Mouse (Mus musculus): ENCODE data around the gene Spsb1. TPM values are rescaled to one million over a fixed set of nuclear protein-coding genes. Genes with fewer than 3 reads are reported as not detected.

Gene Spsb1
- polyA plus RNA-seq, 1 experiment from 2014 or later = 15.1 TPM

DNA sequence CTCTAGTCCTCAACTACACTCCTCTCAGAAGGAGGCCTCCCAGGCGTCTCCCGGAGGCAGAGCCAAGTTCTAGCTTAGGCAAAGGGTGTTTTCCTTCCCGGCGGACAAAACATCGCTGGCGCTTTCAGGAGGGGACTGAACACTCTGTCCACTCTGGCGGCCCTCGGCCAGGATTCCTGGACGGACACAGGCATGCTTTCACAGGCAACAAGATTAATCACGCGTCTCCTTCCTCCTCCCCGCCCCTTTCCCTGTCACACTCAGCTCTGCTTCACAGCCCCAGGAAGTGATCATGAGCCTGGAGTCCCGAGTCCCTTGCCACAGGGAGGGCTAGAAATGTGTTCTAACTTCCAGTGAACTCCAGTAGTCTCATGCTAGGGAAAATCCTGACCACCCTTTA lies 65.0 kb downstream of the Spsb1 start:
- Histone ChIP-seq H3K4me1 (replicated peaks; ENCODE audit: control insufficient read depth, insufficient read depth, low read length) (peaks cover 36% of the 10 kb centered on the region), H3K9ac (ENCODE audit: low read length) (peak overlapping the region; percentile 38; the same call in 1 of the 2 replicates), H3K36me3 (ENCODE audit: control insufficient read depth, insufficient read depth, low read length) (no peaks in the 10 kb centered on the region), H3K27ac (ENCODE audit: low read length) (peak overlapping the region; percentile 95), H3K27me3 (ENCODE audit: control insufficient read depth, insufficient read depth, low read depth, low read length) (no peaks in the 10 kb centered on the region), H3K4me3 (ENCODE audit: low read length) (no peak overlapping the region), H3K9me3 (ENCODE audit: control insufficient read depth, low read length) (no peaks in the 10 kb centered on the region), H3K4me2 (ENCODE audit: low read depth, low read length) (peak overlapping the region; percentile 35)
- 7% methylated on average over 13 of the region's 13 CpGs for WGBS
- ATAC-seq (ENCODE audit: low read depth) = peak; percentile 78

- no peak overlapping the region for H3K4me2 ChIP-seq (ENCODE audit: low read depth, low read length)
- ATAC-seq (ENCODE audit: low read depth) = no peak
- no peaks in the 10 kb centered on the region for H3K36me3 ChIP-seq (ENCODE audit: control insufficient read depth, insufficient read depth, low read length)
- H3K9me3 ChIP-seq (ENCODE audit: control insufficient read depth, low read length) = no peaks in the 10 kb centered on the region
- H3K27ac ChIP-seq (ENCODE audit: low read length) = peak overlapping the region; percentile 95
- H3K4me3 ChIP-seq (ENCODE audit: low read length) = no peak overlapping the region
- H3K27me3 ChIP-seq (ENCODE audit: control insufficient read depth, insufficient read depth, low read depth, low read length) = no peaks in the 10 kb centered on the region
- WGBS = 68% methylated on average over 20 of the region's 20 CpGs
- peaks cover 31% of the 10 kb centered on the region for H3K4me1 ChIP-seq (replicated peaks; ENCODE audit: control insufficient read depth, insufficient read depth, low read length)
- H3K9ac ChIP-seq (ENCODE audit: low read length) = no peak overlapping the region
Measured at GRCm38 (mm10) chr4:149888736-149889470, 65.9 kb downstream of the Spsb1 start.

- WGBS = 76% methylated on average over 5 of the region's 5 CpGs
- Histone ChIP-seq H3K27me3 (ENCODE audit: control insufficient read depth, insufficient read depth, low read depth, low read length) (no peaks in the 10 kb centered on the region), H3K9ac (ENCODE audit: low read length) (no peak overlapping the region), H3K4me3 (ENCODE audit: low read length) (no peak overlapping the region), H3K4me1 (replicated peaks; ENCODE audit: control insufficient read depth, insufficient read depth, low read length) (peaks cover 24% of the 10 kb centered on the region), H3K36me3 (ENCODE audit: control insufficient read depth, insufficient read depth, low read length) (no peaks in the 10 kb centered on the region), H3K9me3 (ENCODE audit: control insufficient read depth, low read length) (no peaks in the 10 kb centered on the region), H3K27ac (ENCODE audit: low read length) (no peak overlapping the region), H3K4me2 (ENCODE audit: low read depth, low read length) (no peak overlapping the region)
- ATAC-seq (ENCODE audit: low read depth) = no peak
Measured at GRCm38 (mm10) chr4:149888156-149888555, 66.7 kb downstream of the Spsb1 start.

DNA sequence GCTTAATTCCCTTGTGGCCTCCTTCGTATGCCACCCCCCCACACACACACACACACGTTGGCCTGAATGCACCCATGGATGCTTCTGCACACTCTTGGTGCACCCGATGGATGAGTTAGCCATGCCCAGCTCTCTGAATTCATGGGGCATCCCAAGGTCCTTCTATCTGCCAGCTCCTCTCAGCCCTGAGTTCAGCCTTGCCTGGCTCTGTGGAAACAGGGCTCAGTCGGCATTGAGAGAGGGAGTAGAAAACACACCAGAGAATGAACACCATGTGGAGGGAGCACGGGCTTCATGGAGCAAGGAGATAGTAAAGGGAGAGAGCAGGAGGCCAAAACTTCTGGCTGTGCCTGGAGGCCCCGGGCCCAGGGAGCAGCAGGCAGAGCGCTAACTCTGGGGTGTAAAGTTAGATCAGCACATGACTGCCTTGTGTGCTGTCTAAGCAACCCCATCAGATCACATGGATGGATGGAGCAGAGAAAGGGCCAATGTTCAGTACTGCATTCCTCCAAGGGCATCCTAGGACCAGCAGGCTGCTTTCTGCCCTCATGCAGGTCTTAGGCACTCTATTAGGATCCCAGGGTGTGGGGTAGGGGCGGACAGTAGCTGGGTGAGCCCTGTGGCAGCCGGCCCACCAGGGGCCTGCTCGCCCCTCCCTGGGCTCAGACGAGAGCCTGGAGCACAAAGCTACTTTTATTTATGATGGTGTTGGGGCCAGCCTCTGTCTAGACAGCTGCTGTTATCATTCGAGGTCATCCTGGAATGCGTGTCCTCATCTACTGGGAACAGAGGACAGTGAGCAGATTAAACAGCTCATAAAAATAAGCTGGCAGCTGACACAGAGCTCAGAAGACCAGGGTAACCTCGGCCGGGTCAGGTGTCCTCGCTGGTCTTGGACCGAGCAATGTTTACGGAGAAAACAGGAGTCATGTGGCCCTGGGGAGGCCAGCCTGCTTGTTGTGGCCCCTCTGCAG lies 68.3 kb downstream of the Spsb1 start:
- Histone ChIP-seq H3K27ac (ENCODE audit: low read length) (no peak overlapping the region), H3K27me3 (ENCODE audit: control insufficient read depth, insufficient read depth, low read depth, low read length) (no peaks in the 10 kb centered on the region), H3K4me1 (replicated peaks; ENCODE audit: control insufficient read depth, insufficient read depth, low read length) (peaks cover 33% of the 10 kb centered on the region), H3K4me2 (ENCODE audit: low read depth, low read length) (no peak overlapping the region), H3K9ac (ENCODE audit: low read length) (no peak overlapping the region), H3K4me3 (ENCODE audit: low read length) (no peak overlapping the region), H3K36me3 (ENCODE audit: control insufficient read depth, insufficient read depth, low read length) (no peaks in the 10 kb centered on the region), H3K9me3 (ENCODE audit: control insufficient read depth, low read length) (no peaks in the 10 kb centered on the region)
- WGBS = 41% methylated on average over 18 of the region's 18 CpGs
- no peak for ATAC-seq (ENCODE audit: low read depth)

DNA sequence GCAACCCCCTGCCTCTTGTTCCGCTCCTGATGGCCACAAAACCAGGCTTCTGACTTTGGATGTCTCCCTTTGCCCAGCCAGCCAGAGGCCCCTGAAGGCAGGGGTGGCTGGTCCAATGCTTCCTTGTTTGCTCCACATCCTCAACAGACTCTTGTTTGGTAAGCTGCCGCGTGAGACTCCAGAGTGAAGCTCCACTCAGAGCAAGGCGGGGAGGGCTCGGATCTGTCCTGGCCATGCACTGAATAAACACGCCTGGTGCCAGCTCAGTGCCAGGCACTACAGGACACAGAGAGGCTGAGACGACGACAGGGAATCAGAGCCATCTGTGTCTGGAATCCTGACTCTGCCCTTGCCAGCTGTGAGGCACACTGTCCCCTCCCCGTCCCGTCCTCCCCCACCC lies 70.9 kb downstream of the Spsb1 start:
- 66% methylated on average over 10 of the region's 10 CpGs for WGBS
- no peak for ATAC-seq (ENCODE audit: low read depth)
- no peaks in the 10 kb centered on the region for H3K36me3 ChIP-seq (ENCODE audit: control insufficient read depth, insufficient read depth, low read length)
- peaks cover 15% of the 10 kb centered on the region for H3K4me1 ChIP-seq (replicated peaks; ENCODE audit: control insufficient read depth, insufficient read depth, low read length)
- no peaks in the 10 kb centered on the region for H3K27me3 ChIP-seq (ENCODE audit: control insufficient read depth, insufficient read depth, low read depth, low read length)
- H3K9me3 ChIP-seq (ENCODE audit: control insufficient read depth, low read length) = no peaks in the 10 kb centered on the region
- no peak overlapping the region for H3K9ac ChIP-seq (ENCODE audit: low read length)
- no peak overlapping the region for H3K4me3 ChIP-seq (ENCODE audit: low read length)
- H3K4me2 ChIP-seq (ENCODE audit: low read depth, low read length) = no peak overlapping the region
- H3K27ac ChIP-seq (ENCODE audit: low read length) = no peak overlapping the region

- WGBS = 44% methylated on average over 17 of the region's 17 CpGs
- Histone ChIP-seq H3K4me3 (ENCODE audit: low read length) (no peak overlapping the region), H3K27ac (ENCODE audit: low read length) (no peak overlapping the region; the same call in 1 of the 2 replicates), H3K27me3 (ENCODE audit: control insufficient read depth, insufficient read depth, low read depth, low read length) (no peaks in the 10 kb centered on the region), H3K36me3 (ENCODE audit: control insufficient read depth, insufficient read depth, low read length) (no peaks in the 10 kb centered on the region), H3K4me2 (ENCODE audit: low read depth, low read length) (no peak overlapping the region), H3K9me3 (ENCODE audit: control insufficient read depth, low read length) (no peaks in the 10 kb centered on the region), H3K9ac (ENCODE audit: low read length) (no peak overlapping the region), H3K4me1 (replicated peaks; ENCODE audit: control insufficient read depth, insufficient read depth, low read length) (peaks cover 19% of the 10 kb centered on the region)
- peak; percentile 66 for ATAC-seq (ENCODE audit: low read depth)
Measured at GRCm38 (mm10) chr4:149882139-149882916, 72.5 kb downstream of the Spsb1 start.

DNA sequence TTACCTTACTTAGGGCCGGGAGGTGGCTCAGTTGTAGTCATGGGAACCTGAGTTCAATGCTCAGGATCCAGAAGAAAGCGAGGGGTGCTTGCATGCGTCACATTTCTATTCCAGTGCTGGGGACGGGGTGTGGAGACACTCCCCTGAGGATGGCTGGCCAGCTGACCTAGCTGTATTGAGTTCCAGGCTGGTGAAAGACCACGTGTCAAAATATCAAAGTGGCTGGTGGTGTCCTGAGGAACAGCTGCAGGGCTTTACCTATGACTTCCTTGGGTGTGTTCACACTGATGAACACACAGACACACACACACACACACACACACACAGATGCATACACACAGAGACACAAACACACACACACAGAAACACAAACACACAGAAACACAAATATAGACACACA lies 73.9 kb downstream of the Spsb1 start:
- H3K4me3 ChIP-seq (ENCODE audit: low read length) = no peak overlapping the region
- WGBS = 78% methylated on average over 5 of the region's 5 CpGs
- no peaks in the 10 kb centered on the region for H3K36me3 ChIP-seq (ENCODE audit: control insufficient read depth, insufficient read depth, low read length)
- peaks cover 22% of the 10 kb centered on the region for H3K4me1 ChIP-seq (replicated peaks; ENCODE audit: control insufficient read depth, insufficient read depth, low read length)
- H3K27ac ChIP-seq (ENCODE audit: low read length) = no peak overlapping the region
- no peaks in the 10 kb centered on the region for H3K27me3 ChIP-seq (ENCODE audit: control insufficient read depth, insufficient read depth, low read depth, low read length)
- H3K9ac ChIP-seq (ENCODE audit: low read length) = no peak overlapping the region
- ATAC-seq (ENCODE audit: low read depth) = no peak
- H3K4me2 ChIP-seq (ENCODE audit: low read depth, low read length) = no peak overlapping the region
- no peaks in the 10 kb centered on the region for H3K9me3 ChIP-seq (ENCODE audit: control insufficient read depth, low read length)

GRCm38 (mm10) chr4:149879980-149880379 lies 74.9 kb downstream of the Spsb1 start:
- H3K36me3 ChIP-seq (ENCODE audit: control insufficient read depth, insufficient read depth, low read length) = no peaks in the 10 kb centered on the region
- no peaks in the 10 kb centered on the region for H3K9me3 ChIP-seq (ENCODE audit: control insufficient read depth, low read length)
- no peak overlapping the region for H3K9ac ChIP-seq (ENCODE audit: low read length)
- H3K27ac ChIP-seq (ENCODE audit: low read length) = no peak overlapping the region
- H3K4me3 ChIP-seq (ENCODE audit: low read length) = no peak overlapping the region
- H3K4me1 ChIP-seq (replicated peaks; ENCODE audit: control insufficient read depth, insufficient read depth, low read length) = peaks cover 26% of the 10 kb centered on the region
- H3K4me2 ChIP-seq (ENCODE audit: low read depth, low read length) = no peak overlapping the region
- no peak for ATAC-seq (ENCODE audit: low read depth)
- H3K27me3 ChIP-seq (ENCODE audit: control insufficient read depth, insufficient read depth, low read depth, low read length) = no peaks in the 10 kb centered on the region
- 56% methylated on average over 11 of the region's 11 CpGs for WGBS

Data from lung, embryonic 16.5 days (tissue).